ENCODE assay signal across 9 mouse cellular contexts in the genomic region with DNA sequence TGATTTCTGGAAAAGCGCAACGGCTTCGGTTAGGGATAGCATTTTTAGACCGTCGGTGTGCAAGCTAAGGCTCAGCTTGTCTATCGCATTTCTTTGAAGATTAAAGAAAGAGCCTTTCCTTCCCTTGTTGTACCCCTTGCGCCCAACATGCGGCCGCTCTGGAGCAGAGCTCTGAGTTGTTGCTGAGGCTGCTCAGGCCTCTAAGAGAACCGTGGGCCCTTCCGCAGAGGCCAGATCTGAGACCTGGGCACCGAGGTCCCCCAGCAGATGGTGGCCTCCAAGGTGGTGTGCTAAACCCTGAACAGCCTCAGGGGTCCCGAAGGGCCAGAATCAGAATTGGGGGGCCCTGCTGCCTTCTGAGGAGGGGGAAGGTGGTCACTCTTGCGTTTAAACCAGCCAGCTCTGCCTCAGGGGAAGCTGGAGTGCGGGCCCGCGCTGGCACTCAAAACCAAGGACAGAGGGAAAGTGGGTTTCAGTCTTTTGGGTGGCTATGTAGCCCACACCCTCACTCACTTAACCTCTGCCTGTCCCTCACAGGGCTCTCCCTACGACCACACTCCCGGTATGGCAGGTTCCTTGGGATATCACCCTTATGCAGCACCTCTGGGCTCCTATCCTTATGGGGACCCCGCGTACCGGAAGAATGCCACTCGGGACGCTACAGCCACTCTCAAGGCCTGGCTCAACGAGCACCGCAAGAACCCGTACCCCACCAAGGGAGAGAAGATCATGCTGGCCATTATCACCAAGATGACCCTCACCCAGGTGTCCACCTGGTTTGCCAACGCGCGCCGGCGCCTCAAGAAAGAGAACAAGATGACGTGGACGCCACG. TPM values are rescaled to one million over a fixed set of nuclear protein-coding genes. Genes with fewer than 3 reads are reported as not detected.
DNase-seq lines count a peak whose midpoint lies in the region; ATAC-seq lines count a peak whose summit lies in the region.
"Had no signal": no experiment of that assay in that cellular context is flagged by ENCODE, and none has a peak within 500 bp of the region (broad histone marks: within the 10 kb centered on the region; RNA-seq: fewer than 3 reads in every experiment).

No protein-coding gene starts in this region.

- H3K4me3 ChIP-seq in heart, embryonic 16.5 days (ENCODE audit: low read length): peak overlapping the region; percentile 77
- peak overlapping the region; percentile 60 for H3K4me3 ChIP-seq in limb, embryonic 13.5 days
- H3K4me3 ChIP-seq in neural tube, embryonic 14.5 days (ENCODE audit: low read depth, low read length): peak overlapping the region; percentile 55

- 4% methylated on average over 35 of the region's 35 CpGs for whole genome bisulfite sequencing in heart, embryonic 16.5 days
- 1% methylated on average over 35 of the region's 35 CpGs for WGBS in limb, embryonic 13.5 days
- WGBS in neural tube, embryonic 14.5 days: 2% methylated on average over 35 of the region's 35 CpGs

- peak overlapping the region; percentile 81 for H3K9ac ChIP-seq in heart, embryonic 16.5 days (ENCODE audit: low read length)
- H3K9ac ChIP-seq in limb, embryonic 13.5 days: peak overlapping the region; percentile 84
- peak overlapping the region; percentile 71 for H3K9ac ChIP-seq in neural tube, embryonic 14.5 days (replicated peaks; ENCODE audit: low read depth, low read length)
- H3K9ac ChIP-seq: liver, embryonic 15.5 days had no signal

- ATAC-seq in heart, embryonic 16.5 days (replicated peaks; ENCODE audit: extremely low read depth, insufficient read depth, low FRiP score): no peak
- ATAC-seq in limb, embryonic 13.5 days (ENCODE audit: low FRiP score, low read depth): no peak
- no peak for ATAC-seq in neural tube, embryonic 14.5 days (ENCODE audit: low read depth)

- peak; percentile 41 to 53 for DNase-seq in cerebellum, postnatal 10 days
- DNase-seq in cerebellum, adult 11 months: no peak
- peak; percentile 55 for DNase-seq in ZHBTc4 (ENCODE audit: low read depth, low spot score)
- no peak for DNase-seq in gastrocnemius, postnatal 10 days
- no peak for DNase-seq in layer of hippocampus, adult 18-20 months (ENCODE audit: low spot score in 2 of 2)

- peaks cover 13% of the 10 kb centered on the region; the same call in 1 of the 2 replicates for H3K4me1 ChIP-seq in heart, embryonic 16.5 days (ENCODE audit: control insufficient read depth, insufficient read depth, low read length)
- peaks cover 42% of the 10 kb centered on the region for H3K4me1 ChIP-seq in limb, embryonic 13.5 days
- peaks cover 12% of the 10 kb centered on the region; the same call in 1 of the 2 replicates for H3K4me1 ChIP-seq in neural tube, embryonic 14.5 days (ENCODE audit: control insufficient read depth, insufficient read depth, low read length)

- H3K36me3 ChIP-seq in heart, embryonic 16.5 days (ENCODE audit: control insufficient read depth, insufficient read depth): no peaks in the 10 kb centered on the region
- no peaks in the 10 kb centered on the region for H3K36me3 ChIP-seq in limb, embryonic 13.5 days
- no peaks in the 10 kb centered on the region for H3K36me3 ChIP-seq in neural tube, embryonic 14.5 days (ENCODE audit: control insufficient read depth, insufficient read depth, low read length)
- H3K36me3 ChIP-seq: liver, embryonic 15.5 days had no signal

- H3K27ac ChIP-seq in heart, embryonic 16.5 days (ENCODE audit: low read length): 0 out of 2 replicates have a peak overlapping the region, but pooled peaks have one; percentile 17
- H3K27ac ChIP-seq in limb, embryonic 13.5 days: peak overlapping the region; percentile 92
- H3K27ac ChIP-seq in neural tube, embryonic 14.5 days (ENCODE audit: low read depth, low read length): no peak overlapping the region
- H3K27ac ChIP-seq: liver, embryonic 15.5 days had no signal

- peak overlapping the region; percentile 87 for H3K4me2 ChIP-seq in heart, embryonic 16.5 days (ENCODE audit: low read depth, low read length)
- peak overlapping the region; percentile 82 for H3K4me2 ChIP-seq in limb, embryonic 13.5 days (replicated peaks)
- peak overlapping the region; percentile 78 for H3K4me2 ChIP-seq in neural tube, embryonic 14.5 days (ENCODE audit: low read depth, low read length)

- H3K27me3 ChIP-seq in heart, embryonic 16.5 days (ENCODE audit: control insufficient read depth, insufficient read depth, low read length): peaks cover 38% of the 10 kb centered on the region
- H3K27me3 ChIP-seq in limb, embryonic 13.5 days: peaks cover 78% of the 10 kb centered on the region
- peaks cover 21% of the 10 kb centered on the region for H3K27me3 ChIP-seq in neural tube, embryonic 14.5 days (ENCODE audit: control insufficient read depth, insufficient read depth, low read length)

- H3K9me3 ChIP-seq in heart, embryonic 16.5 days (replicated peaks; ENCODE audit: control insufficient read depth, low read length): 0 out of 2 replicates have a peak, but pooled peaks cover 2% of the 10 kb centered on the region
- H3K9me3 ChIP-seq in limb, embryonic 13.5 days: no peaks in the 10 kb centered on the region
- H3K9me3 ChIP-seq in neural tube, embryonic 14.5 days (ENCODE audit: control insufficient read depth, low read length): no peaks in the 10 kb centered on the region
- H3K9me3 ChIP-seq: liver, embryonic 15.5 days had no signal

RNA-seq across cellular contexts. Expression of a gene that starts 1.8 kb away (rescaled TPM):
- 6.3 and 6.4 TPM in 2 replicates for polyA plus RNA-seq in heart, embryonic 16.5 days (2015; fragmentation: Nextera tagmentation; extraction: Ambion mirVana)
- 19.7 and 20.2 TPM in 2 replicates for polyA plus RNA-seq in limb, embryonic 13.5 days (2015; fragmentation: Nextera tagmentation; extraction: Ambion mirVana)
- 5.7 and 6.3 TPM in 2 replicates for polyA plus RNA-seq in neural tube, embryonic 14.5 days (2014; fragmentation: Nextera tagmentation; extraction: Ambion mirVana)
- total RNA-seq in gastrocnemius, postnatal 10 days (2021): 1 to 10 TPM in 1 of 2 experiments, under 1 TPM in 1; 0.09 to 1.7 TPM
- total RNA-seq in layer of hippocampus, adult 18-20 months (2021): under 1 TPM in 1 of 2 experiments, not detected in 1; 0.32 TPM
- polyA plus RNA-seq: liver, embryonic 15.5 days had no signal

Comparison
In these comparisons a context has a peak if more than half of its experiments do, and no peak if none do; other contexts are left out.
1. DNase-seq: peak in cerebellum, postnatal 10 days (2 of 2) and ZHBTc4 (single experiment); none in cerebellum, adult 11 months (single experiment), gastrocnemius, postnatal 10 days (single experiment) and layer of hippocampus, adult 18-20 months (0 of 2).
2. Peak in every context shown above with its lines, with median percentiles within 50 percentile points of each other: H3K4me2 ChIP-seq, H3K4me3 ChIP-seq and H3K9ac ChIP-seq.